Mouse (Mus musculus) liver, embryonic 14.5 days (tissue): ENCODE measurements around the gene Tfdp1. TPM values are rescaled to one million over a fixed set of nuclear protein-coding genes. Genes with fewer than 3 reads are reported as not detected.

Experiments used
- ATAC-seq: fragments of 200-750 bp; cut with Nextera tagmentation; 2 replicates; pipeline ENCODE4 v1.8.0; 2017; ENCODE audit warnings: moderate number of reproducible peaks, mild to moderate bottlenecking, moderate library complexity; ENCODE audit not compliant: insufficient read depth
- DNase-seq, 3 experiments: peaks; one replicate each; pipeline ENCODE4 v3.0.0-alpha.2; 2012 to 2013; ENCODE audit warnings: low read depth in 3 of 3, low spot score in 3 of 3
- H3K27ac ChIP-seq: fragments of 300-500 bp; sonication (generic); 2 replicates; pipeline ENCODE4 v1.5.1; 2014; ENCODE audit warnings: moderate library complexity, mild to moderate bottlenecking, control low read depth, inconsistent platforms
- H3K27me3 ChIP-seq: fragments of 300-500 bp; sonication (generic); 2 replicates; pipeline ENCODE4 v1.6.1; 2014; ENCODE audit warnings: mild to moderate bottlenecking, low read length, moderate library complexity; ENCODE audit not compliant: control insufficient read depth, insufficient read depth
- H3K36me3 ChIP-seq: fragments of 300-500 bp; sonication (generic); replicated peaks from 2 replicates; pipeline ENCODE4 v1.6.1; 2014; ENCODE audit warnings: low read depth; ENCODE audit not compliant: control insufficient read depth, insufficient read depth
- H3K4me1 ChIP-seq, 2 experiments: fragments of 200-500 bp in 1 of 2; fragments of 300-500 bp in 1 of 2; sonication (generic) in 1 of 2; replicated peaks; 2 replicates each; pipeline ENCODE4 v1.6.1; 2012 to 2014; ENCODE audit warnings: antibody characterized with exemption in 1 of 2, inconsistent platforms in 1 of 2, low read length in 1 of 2; ENCODE audit not compliant: control insufficient read depth in 2 of 2, insufficient read depth in 2 of 2
- H3K4me2 ChIP-seq: fragments of 300-500 bp; sonication (generic); 2 replicates; pipeline ENCODE4 v1.6.1; 2014; ENCODE audit warnings: low read depth, mild to moderate bottlenecking, control low read depth, moderate library complexity
- H3K4me3 ChIP-seq, 2 experiments: fragments of 200-500 bp in 1 of 2; fragments of 300-500 bp in 1 of 2; sonication (generic) in 1 of 2; 2 replicates each; pipeline ENCODE4 v1.5.1; 2012 to 2014; ENCODE audit warnings: low read depth in 2 of 2, low read length in 2 of 2, mild to moderate bottlenecking in 2 of 2, control low read depth in 1 of 2, inconsistent platforms in 1 of 2, moderate library complexity in 1 of 2; ENCODE audit not compliant: insufficient read depth in 1 of 2
- H3K9ac ChIP-seq: fragments of 300-500 bp; sonication (generic); replicated peaks from 2 replicates; pipeline ENCODE4 v1.6.1; 2014; ENCODE audit warnings: mild to moderate bottlenecking, control low read depth, moderate library complexity
- H3K9me3 ChIP-seq: fragments of 300-500 bp; sonication (generic); 2 replicates; pipeline ENCODE4 v1.6.1; 2016; ENCODE audit warnings: low read length, mixed read lengths; ENCODE audit not compliant: control insufficient read depth
- CTCF ChIP-seq: IDR thresholded peaks from 2 replicates; pipeline ENCODE4 v1.5.1; 2016; ENCODE audit warnings: antibody characterized with exemption, low read depth, control low read depth
- EP300 ChIP-seq: IDR thresholded peaks from 2 replicates; pipeline ENCODE4 v1.6.1; 2016; ENCODE audit warnings: antibody characterized with exemption, low read depth
- WGBS: fragments of 180-500 bp; shearing (Covaris S2); extraction: QIAGEN DNeasy Blood & Tissue Kit; methylation state at CpG from one replicate; pipeline ENCODE4 v1.1.7; 2014; ENCODE audit not compliant: insufficient replicate concordance; 5-methylcytosine and 5-hydroxymethylcytosine counted together
- polyA plus RNA-seq, 2 experiments: library from polyadenylated mRNA; depleted of rRNA in 1 of 2; stranded (reverse) in 1 of 2; unstranded in 1 of 2; fragments of >200 nt; fragmentation: Nextera tagmentation in 1 of 2; extraction: Ambion mirVana in 1 of 2; gene quantifications; 2 replicates each; pipeline versions ENCODE4 v1.2.1 to v1.2.3; 2012 to 2014

The Tfdp1 gene
- polyA plus RNA-seq, 2 experiments, result 90.1 to 108 TPM

DNA sequence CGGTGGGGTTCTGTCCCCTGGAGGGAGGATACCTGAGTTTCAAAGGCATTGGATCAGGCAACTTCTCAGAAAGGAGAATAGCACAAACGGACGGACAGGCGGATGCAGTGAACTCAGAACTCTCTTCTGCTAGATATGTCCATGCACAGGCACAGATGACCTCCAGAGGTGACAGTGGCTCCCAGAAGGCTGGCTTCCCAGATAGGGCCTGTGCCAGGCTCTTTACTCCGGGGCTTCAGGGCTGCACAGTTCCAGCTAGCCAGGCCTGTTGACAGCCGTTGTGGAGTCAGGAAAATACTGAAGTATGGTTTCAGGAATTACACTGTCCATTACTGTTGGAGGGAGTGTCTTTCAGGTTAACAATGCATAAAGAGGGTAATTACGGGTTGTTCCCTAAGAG, 11.5 kb downstream of the Tfdp1 start:
- Histone ChIP-seq H3K27ac (no peak overlapping the region), H3K27me3 (no peaks in the 10 kb centered on the region), H3K9me3 (no peaks in the 10 kb centered on the region), H3K4me3 (no peak overlapping the region), H3K4me1 (peaks cover 22 to 46% of the 10 kb centered on the region in 2 experiments), H3K4me2 (no peak overlapping the region), H3K36me3 (peaks cover 72% of the 10 kb centered on the region), H3K9ac (no peak overlapping the region)
- WGBS, result 79% methylated on average over 7 of the region's 7 CpGs
- TF ChIP-seq EP300 (no peak), CTCF (no peak)
- DNase-seq (no peak), ATAC-seq (no peak)

DNA sequence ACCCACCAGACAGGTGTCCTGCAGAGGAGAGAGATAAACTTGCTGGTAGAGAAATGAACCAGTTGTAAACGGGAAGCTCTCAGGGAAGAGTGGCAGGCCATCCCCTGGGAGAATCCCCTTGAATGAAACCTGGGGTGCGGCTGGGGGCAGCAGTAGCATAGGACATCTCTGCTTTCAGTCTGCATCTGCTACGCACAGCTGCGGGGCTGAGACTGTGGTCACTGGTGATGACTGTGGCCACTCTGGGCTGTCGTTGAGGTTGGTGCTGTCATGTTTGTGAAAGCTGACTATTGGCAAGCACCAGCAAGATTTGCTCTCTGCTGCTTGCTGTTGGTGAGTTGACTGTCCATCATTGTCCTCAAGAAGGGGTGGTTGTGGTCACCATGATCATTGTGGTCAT, 13.0 kb downstream of the Tfdp1 start:
- no peaks in the 10 kb centered on the region for H3K9me3 ChIP-seq
- H3K36me3 ChIP-seq, result peaks cover 78% of the 10 kb centered on the region
- WGBS, result 66% methylated on average over 5 of the region's 5 CpGs
- no peak overlapping the region for H3K4me3 ChIP-seq
- H3K27me3 ChIP-seq, result no peaks in the 10 kb centered on the region
- H3K9ac ChIP-seq, result no peak overlapping the region
- TF ChIP-seq EP300, result no peak
- TF ChIP-seq CTCF, result no peak
- ATAC-seq (no peak), DNase-seq (no peak)
- peaks cover 22 to 46% of the 10 kb centered on the region in 2 experiments for H3K4me1 ChIP-seq
- no peak overlapping the region for H3K4me2 ChIP-seq
- H3K27ac ChIP-seq, result no peak overlapping the region

DNA sequence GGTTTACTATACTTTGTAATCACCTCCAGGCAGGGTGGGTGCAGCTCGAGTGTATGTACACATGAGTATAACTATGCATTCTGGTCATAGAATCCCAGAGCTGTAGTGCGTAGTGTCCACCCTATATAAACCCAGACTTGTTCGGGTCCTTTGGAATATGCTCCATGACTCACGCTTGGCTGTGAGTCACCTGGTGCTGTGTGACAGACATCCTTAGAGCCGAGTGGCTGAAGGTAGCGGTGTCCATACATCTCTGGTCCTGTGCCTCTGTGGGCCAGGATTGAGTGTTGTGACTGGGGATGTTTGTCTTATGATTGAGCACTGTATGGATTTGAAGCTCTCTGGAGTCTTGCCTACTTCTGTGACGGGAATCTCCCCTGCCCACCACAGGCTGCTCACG, 14.1 kb downstream of the Tfdp1 start:
- no peak for TF ChIP-seq EP300
- no peak for TF ChIP-seq CTCF
- Histone ChIP-seq H3K9me3 (no peaks in the 10 kb centered on the region), H3K27ac (peak overlapping the region; percentile 58), H3K4me1 (peaks cover 22 to 46% of the 10 kb centered on the region in 2 experiments), H3K4me3 (peak overlapping the region in 1 of 2 experiments; percentile 20; a peak in 1 of 4 replicates), H3K27me3 (no peaks in the 10 kb centered on the region), H3K36me3 (peaks cover 79% of the 10 kb centered on the region), H3K9ac (peak overlapping the region; percentile 39), H3K4me2 (peak overlapping the region; percentile 50)
- WGBS, result 54% methylated on average over 8 of the region's 8 CpGs
- ATAC-seq (peak; percentile 17; the same call in 1 of the 2 replicates), DNase-seq (no peak)

DNA sequence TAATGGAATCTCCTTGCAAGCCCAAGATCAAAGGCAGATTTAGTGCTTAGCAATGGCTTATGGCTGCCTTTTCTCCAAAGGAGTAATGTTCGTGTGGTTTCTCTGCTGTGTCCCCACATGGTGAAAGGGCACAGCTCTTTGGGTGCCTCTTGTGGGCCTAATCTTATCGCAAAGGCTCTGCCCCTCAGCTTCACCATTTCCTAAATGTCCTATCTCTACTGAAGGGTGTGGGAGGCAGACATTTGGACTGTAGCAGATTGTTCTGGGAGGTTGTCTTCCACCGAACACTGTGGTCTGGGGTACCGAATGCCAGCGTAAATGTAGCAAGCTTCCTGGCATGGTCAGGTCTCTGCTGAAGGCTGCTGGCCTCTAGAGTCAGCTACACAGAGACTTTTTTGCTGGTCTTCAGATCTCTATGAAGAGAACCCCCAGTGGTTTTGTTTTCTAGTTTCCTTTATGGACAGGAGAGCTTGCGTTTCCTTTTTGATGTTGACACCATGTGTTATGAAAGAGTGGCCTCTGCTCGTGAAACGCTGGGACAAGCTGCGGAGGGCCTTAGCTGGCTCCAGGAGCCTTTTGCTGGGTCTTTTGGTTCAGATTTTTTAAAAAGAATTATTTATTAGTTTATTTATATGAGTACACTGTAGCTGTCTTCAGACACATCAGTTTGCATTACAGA, 14.7 kb downstream of the Tfdp1 start:
- no peaks in the 10 kb centered on the region for H3K27me3 ChIP-seq
- H3K9ac ChIP-seq, result peak overlapping the region; percentile 39
- H3K4me2 ChIP-seq, result peak overlapping the region; percentile 50
- H3K9me3 ChIP-seq, result no peaks in the 10 kb centered on the region
- peaks cover 22 to 46% of the 10 kb centered on the region in 2 experiments for H3K4me1 ChIP-seq
- H3K4me3 ChIP-seq, result peak overlapping the region in 1 of 2 experiments; percentile 20; a peak in 2 of 4 replicates
- WGBS, result 20% methylated on average over 9 of the region's 9 CpGs
- H3K36me3 ChIP-seq, result peaks cover 74% of the 10 kb centered on the region
- peak in 1 of 3 experiments; percentile 44 for DNase-seq
- ATAC-seq, result peak; percentile 76
- TF ChIP-seq EP300 (peak; percentile 69), CTCF (no peak)
- peak overlapping the region; percentile 58 for H3K27ac ChIP-seq

DNA sequence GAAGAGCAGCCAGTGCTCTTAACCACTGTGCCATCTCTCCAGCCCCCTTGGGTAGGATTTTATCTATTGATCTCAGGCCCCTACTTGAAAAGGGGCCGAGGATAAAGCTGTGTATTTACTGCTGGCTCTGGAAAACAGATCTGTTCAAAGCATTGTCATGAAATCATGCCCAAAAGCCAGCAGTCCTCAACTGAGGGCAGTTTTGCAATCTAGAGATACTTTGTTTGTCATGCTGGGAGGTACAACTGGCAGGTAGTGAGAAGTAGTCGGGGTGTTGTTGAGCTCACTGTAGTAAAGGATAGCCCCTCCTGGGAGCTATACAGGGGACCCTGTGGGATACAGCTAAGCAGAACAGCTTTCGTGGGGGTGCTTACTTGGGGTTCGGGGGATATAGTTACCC, 15.3 kb downstream of the Tfdp1 start:
- H3K27ac ChIP-seq, result no peak overlapping the region
- peaks cover 22 to 46% of the 10 kb centered on the region in 2 experiments for H3K4me1 ChIP-seq
- ATAC-seq (no peak), DNase-seq (no peak)
- H3K9me3 ChIP-seq, result no peaks in the 10 kb centered on the region
- H3K36me3 ChIP-seq, result peaks cover 76% of the 10 kb centered on the region
- H3K27me3 ChIP-seq, result no peaks in the 10 kb centered on the region
- H3K4me2 ChIP-seq, result no peak overlapping the region
- WGBS, result 50% methylated on average over 4 of the region's 4 CpGs
- H3K9ac ChIP-seq, result no peak overlapping the region
- H3K4me3 ChIP-seq, result no peak overlapping the region
- TF ChIP-seq CTCF, result no peak
- no peak for TF ChIP-seq EP300
